Mouse (Mus musculus): ENCODE results near the gene Thoc2.
A peak's percentile ranks its signal among the peaks of the same experiment; 100 is the strongest.
"Not testable (repeated sequence)": the region's sequence is repeated elsewhere in the genome, so short reads cannot be mapped to it uniquely, and the experiment has no call there.

Gene Thoc2

GRCm38 (mm10) chrX:41920574-41920973 is at the start of gene Thoc2:
Gene Thoc2 (minus strand): TSS chrX:41920674.
- no peak for DNase-seq (ENCODE audit: low spot score in 2 of 2)

GRCm38 (mm10) chrX:41970096-41970495 is 49.6 kb upstream of the Thoc2 start:
- no peak for DNase-seq (ENCODE audit: low spot score in 2 of 2)

GRCm38 (mm10) chrX:41969341-41969740 is 48.9 kb upstream of the Thoc2 start:
- no peak for DNase-seq (ENCODE audit: low spot score in 2 of 2)

GRCm38 (mm10) chrX:41957161-41957560 is 36.7 kb upstream of the Thoc2 start:
- DNase-seq (ENCODE audit: low spot score in 2 of 2), result no peak

- no peak for DNase-seq (ENCODE audit: low spot score in 2 of 2)
Observed at GRCm38 (mm10) chrX:41941840-41942239, 21.4 kb upstream of the Thoc2 start.

- not testable (repeated sequence) for DNase-seq (ENCODE audit: low spot score in 2 of 2)
Observed at GRCm38 (mm10) chrX:41931821-41932220, 11.3 kb upstream of the Thoc2 start.

- DNase-seq (ENCODE audit: low spot score in 2 of 2), result no peak
Observed at GRCm38 (mm10) chrX:41924708-41925107, 4.2 kb upstream of the Thoc2 start.

- DNase-seq (ENCODE audit: low spot score in 2 of 2), result no peak
Observed at GRCm38 (mm10) chrX:41912061-41912401, 8.4 kb downstream of the Thoc2 start.

- DNase-seq (ENCODE audit: low spot score in 2 of 2), result peak; percentile 69 to 84
Observed at GRCm38 (mm10) chrX:41911390-41912060, 8.9 kb downstream of the Thoc2 start.

- peak in 1 of 2 experiments; percentile 2 for DNase-seq (ENCODE audit: low spot score in 2 of 2)
Observed at GRCm38 (mm10) chrX:41910981-41911380, 9.5 kb downstream of the Thoc2 start.

GRCm38 (mm10) chrX:41910471-41910870 is 10.0 kb downstream of the Thoc2 start:
- DNase-seq (ENCODE audit: low spot score in 2 of 2), result no peak

- DNase-seq (ENCODE audit: low spot score in 2 of 2), result no peak
Observed at GRCm38 (mm10) chrX:41884759-41885505, 35.5 kb downstream of the Thoc2 start.

- no peak for DNase-seq (ENCODE audit: low spot score in 2 of 2)
Observed at GRCm38 (mm10) chrX:41876581-41876980, 43.9 kb downstream of the Thoc2 start.

- no peak for DNase-seq (ENCODE audit: low spot score in 2 of 2)
Observed at GRCm38 (mm10) chrX:41837823-41838222, 82.7 kb downstream of the Thoc2 start.

- DNase-seq (ENCODE audit: low spot score in 2 of 2), result no peak
Observed at GRCm38 (mm10) chrX:41805592-41805991, 114.9 kb downstream of the Thoc2 start.

GRCm38 (mm10) chrX:41793303-41793702 is 127.2 kb downstream of the Thoc2 start:
- no peak for DNase-seq (ENCODE audit: low spot score in 2 of 2)

Data from cerebellum, postnatal 4 days (tissue).